ENCODE assay signal across 20 mouse cellular contexts in the genomic region with DNA sequence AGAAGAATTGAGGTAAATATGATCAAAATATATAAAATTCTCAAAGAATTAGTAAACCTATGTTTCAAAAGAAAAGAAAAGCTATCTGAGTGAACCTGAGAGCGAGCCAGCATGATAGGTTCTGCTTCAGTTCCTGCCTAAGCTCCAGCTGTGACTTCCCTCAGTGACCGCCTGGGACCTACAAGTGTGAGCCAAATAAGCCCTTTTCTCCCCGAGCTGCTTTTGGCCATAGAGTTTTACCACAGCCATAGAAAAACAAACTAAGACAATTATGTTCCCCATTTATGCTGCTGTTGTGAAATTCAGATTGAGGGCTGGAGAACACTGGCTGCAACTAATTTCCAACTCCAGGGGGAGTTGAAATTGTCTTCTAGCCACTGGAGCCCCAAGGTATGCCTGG. TPM values are rescaled to one million over a fixed set of nuclear protein-coding genes. Genes with fewer than 3 reads are reported as not detected.
A peak's percentile ranks its signal among the peaks of the same experiment; 100 is the strongest.
DNase-seq lines count a peak whose midpoint lies in the region; ATAC-seq and TF ChIP-seq lines count a peak whose summit lies in the region.
"Had no signal": no experiment of that assay in that cellular context is flagged by ENCODE, and none has a peak within 500 bp of the region (broad histone marks: within the 10 kb centered on the region; RNA-seq: fewer than 3 reads in every experiment).

No protein-coding gene starts in this region.

- TF ChIP-seq POLR2A in testis, adult 2 months (IDR thresholded peaks at IDR 0.05; ENCODE audit: control insufficient read depth, low read depth, low read length): no peak

- no peaks in the 10 kb centered on the region for H3K27me3 ChIP-seq in testis, adult 2 months (ENCODE audit: control insufficient read depth, insufficient read depth, low read length)
- H3K27me3 ChIP-seq in kidney, embryonic 16.5 days (ENCODE audit: insufficient read depth, low read length): no peaks in the 10 kb centered on the region
- H3K27me3 ChIP-seq: forebrain, embryonic 13.5 days; heart, embryonic 12.5 days; hindbrain, embryonic 15.5 days had no signal

- no peaks in the 10 kb centered on the region for H3K4me1 ChIP-seq in testis, adult 2 months (ENCODE audit: control insufficient read depth, insufficient read depth, low read length)
- H3K4me1 ChIP-seq in kidney, embryonic 16.5 days (ENCODE audit: insufficient read depth, low read length): no peaks in the 10 kb centered on the region
- H3K4me1 ChIP-seq: embryonic facial prominence, embryonic 10.5 days; forebrain, embryonic 13.5 days; hindbrain, embryonic 15.5 days had no signal

- H3K4me3 ChIP-seq in testis, adult 2 months (ENCODE audit: control insufficient read depth, low read depth, low read length): peak overlapping the region; percentile 79
- H3K4me3 ChIP-seq in kidney, embryonic 16.5 days (ENCODE audit: low read length): no peak overlapping the region
- H3K4me3 ChIP-seq: embryonic facial prominence, embryonic 10.5 days; forebrain, embryonic 13.5 days; gastrocnemius, adult 2 months; heart, embryonic 12.5 days; hindbrain, embryonic 15.5 days had no signal

- no peak overlapping the region for H3K27ac ChIP-seq in testis, adult 2 months (ENCODE audit: control insufficient read depth, insufficient read depth, low read depth, low read length)
- no peak overlapping the region for H3K27ac ChIP-seq in kidney, embryonic 16.5 days (ENCODE audit: low read length)
- H3K27ac ChIP-seq: embryonic facial prominence, embryonic 10.5 days; forebrain, embryonic 13.5 days; gastrocnemius, adult 2 months; hindbrain, embryonic 15.5 days had no signal

- H3K36me3 ChIP-seq in testis, adult 2 months (ENCODE audit: control insufficient read depth, insufficient read depth, low read length): no peaks in the 10 kb centered on the region
- no peaks in the 10 kb centered on the region for H3K36me3 ChIP-seq in kidney, embryonic 16.5 days (ENCODE audit: insufficient read depth, low read length)
- H3K36me3 ChIP-seq: embryonic facial prominence, embryonic 10.5 days; G1E; heart, embryonic 12.5 days; hindbrain, embryonic 15.5 days had no signal

- 65% methylated on average over 3 of the region's 3 CpGs for WGBS in kidney, embryonic 16.5 days

- no peak overlapping the region for H3K4me2 ChIP-seq in kidney, embryonic 16.5 days (replicated peaks; ENCODE audit: low read depth, low read length)
- H3K4me2 ChIP-seq: forebrain, embryonic 13.5 days; heart, embryonic 12.5 days; hindbrain, embryonic 15.5 days had no signal

- no peaks in the 10 kb centered on the region for H3K9me3 ChIP-seq in kidney, embryonic 16.5 days (ENCODE audit: low read length)
- H3K9me3 ChIP-seq: embryonic facial prominence, embryonic 10.5 days; forebrain, embryonic 13.5 days; G1E; heart, embryonic 12.5 days; hindbrain, embryonic 15.5 days had no signal

- no peak overlapping the region for H3K9ac ChIP-seq in kidney, embryonic 16.5 days (replicated peaks; ENCODE audit: low read length)
- H3K9ac ChIP-seq: forebrain, embryonic 13.5 days; heart, embryonic 12.5 days; hindbrain, embryonic 15.5 days had no signal

- peak; percentile 93 for ATAC-seq in granulocyte monocyte progenitor cell, adult 5-6 weeks (replicated peaks; ENCODE audit: poor library complexity, severe bottlenecking)
- no peak for ATAC-seq in kidney, embryonic 16.5 days (ENCODE audit: low FRiP score, low TSS enrichment)
- no peak for ATAC-seq in megakaryocyte-erythroid progenitor cell, adult 5-6 weeks (replicated peaks; ENCODE audit: low FRiP score, low TSS enrichment, poor library complexity, severe bottlenecking)
- ATAC-seq: activated CD4-positive, CD25-positive, alpha-beta regulatory T cell, adult 4 months; forebrain, embryonic 13.5 days had no signal

- no peak for TF ChIP-seq CTCF in testis, adult 2 months (IDR thresholded peaks at IDR 0.05; ENCODE audit: control insufficient read depth, insufficient read depth, insufficient replicate concordance, low read depth, low read length)

- DNase-seq in heart, adult 11 months: peak; percentile 88
- DNase-seq in heart, adult 8-10 months (ENCODE audit: low spot score): no peak
- no peak for DNase-seq in testis, postnatal 14 days (ENCODE audit: low spot score)
- DNase-seq: adrenal gland, postnatal 14 days; cerebellum, adult 11-12 months; cerebellum, adult 9-10 months; cerebellum, postnatal 25 days; gastrocnemius, adult 2 months; gastrocnemius, postnatal 25 days; heart, postnatal 36 days had no signal

RNA-seq across cellular contexts. Expression of a gene that starts 24.2 kb away (rescaled TPM):
- 10 to 100 TPM; 31.6 to 45.6 (median 40.4) TPM for total RNA-seq in heart, adult 8-10 months (2022)
- 34.6 and 34.7 TPM in 2 replicates for polyA plus RNA-seq in testis, adult 2 months (2012; rRNA removed)
- total RNA-seq in granulocyte monocyte progenitor cell, adult 5-6 weeks (2014; fragmentation: Nextera tagmentation): 33.0 and 34.8 TPM in 2 replicates
- 19.1 and 20.5 TPM in 2 replicates for total RNA-seq in granulocyte monocyte progenitor cell, adult 5-6 weeks (2017)
- 7.0 and 7.6 TPM in 2 replicates for polyA plus RNA-seq in kidney, embryonic 16.5 days (2015; fragmentation: Nextera tagmentation; extraction: Ambion mirVana)
- 31.5 and 34.3 TPM in 2 replicates for total RNA-seq in megakaryocyte-erythroid progenitor cell, adult 5-6 weeks (2014; fragmentation: Nextera tagmentation)
- total RNA-seq in megakaryocyte-erythroid progenitor cell, adult 5-6 weeks (2017): 18.6 and 28.3 TPM in 2 replicates
